Mouse (Mus musculus) common myeloid progenitor, adult 5-6 weeks (primary cell): ENCODE measurements around the gene Igf2bp1. TPM values are rescaled to one million over a fixed set of nuclear protein-coding genes. Genes with fewer than 3 reads are reported as not detected.
"Not testable (repeated sequence)": the region's sequence is repeated elsewhere in the genome, so short reads cannot be mapped to it uniquely, and the experiment has no call there.

ENCODE experiments used
- ATAC-seq: replicated peaks from 2 replicates; pipeline ENCODE4 v1.8.0; 2016; ENCODE audit warnings: low read depth, mild to moderate bottlenecking, moderate TSS enrichment, inconsistent platforms; ENCODE audit not compliant: poor library complexity, severe bottlenecking
- total RNA-seq: library from RNA; stranded (forward); fragments of 200-1000, 187-1606 nt; gene quantifications from 2 replicates; pipeline ENCODE4 v1.2.3, GENCODE M21; 2017

The Igf2bp1 gene
- total RNA-seq, 1 experiment from 2014 or later: not detected

GRCm38 (mm10) chr11:95975694-95976093 lies 30.0 kb downstream of the Igf2bp1 start:
- no peak for ATAC-seq

GRCm38 (mm10) chr11:95973187-95973586 lies 32.6 kb downstream of the Igf2bp1 start:
- no peak for ATAC-seq

GRCm38 (mm10) chr11:95963304-95963703 lies 42.4 kb downstream of the Igf2bp1 start:
- no peak for ATAC-seq

GRCm38 (mm10) chr11:95959152-95959551 lies 46.6 kb downstream of the Igf2bp1 start:
- no peak for ATAC-seq

- no peak for ATAC-seq
Measured at GRCm38 (mm10) chr11:95958251-95958650, 47.5 kb downstream of the Igf2bp1 start.

- no peak for ATAC-seq
Measured at GRCm38 (mm10) chr11:95957407-95957806, 48.3 kb downstream of the Igf2bp1 start.

GRCm38 (mm10) chr11:95953313-95953712 lies 52.4 kb downstream of the Igf2bp1 start:
- ATAC-seq: no peak

- ATAC-seq: no peak
Measured at GRCm38 (mm10) chr11:95945838-95946472, 59.8 kb downstream of the Igf2bp1 start.

GRCm38 (mm10) chr11:95939828-95940507 lies 65.8 kb downstream of the Igf2bp1 start:
- no peak for ATAC-seq

- ATAC-seq: no peak
Measured at GRCm38 (mm10) chr11:95936409-95936808, 69.3 kb downstream of the Igf2bp1 start.

- not testable (repeated sequence) for ATAC-seq
Measured at GRCm38 (mm10) chr11:95932168-95932567, 73.6 kb downstream of the Igf2bp1 start.

- no peak for ATAC-seq
Measured at GRCm38 (mm10) chr11:95926398-95926797, 79.3 kb downstream of the Igf2bp1 start.

- ATAC-seq: no peak
Measured at GRCm38 (mm10) chr11:95925976-95926375, 79.8 kb downstream of the Igf2bp1 start.

GRCm38 (mm10) chr11:95924215-95924614 lies 81.5 kb downstream of the Igf2bp1 start:
- ATAC-seq: no peak

GRCm38 (mm10) chr11:95923477-95923876 lies 82.3 kb downstream of the Igf2bp1 start:
- not testable (repeated sequence) for ATAC-seq

- ATAC-seq: no peak
Measured at GRCm38 (mm10) chr11:95921991-95922621, 83.6 kb downstream of the Igf2bp1 start.

GRCm38 (mm10) chr11:95916426-95916825 lies 89.3 kb downstream of the Igf2bp1 start:
- ATAC-seq: 0 out of 2 replicates have a peak, but pooled peaks have one; percentile 26

- no peak; the same call in 1 of the 2 replicates for ATAC-seq
Measured at GRCm38 (mm10) chr11:95915006-95915710, 90.6 kb downstream of the Igf2bp1 start.

GRCm38 (mm10) chr11:95914571-95914991 lies 91.2 kb downstream of the Igf2bp1 start, which contains the start of gene B4galnt2:
TSS of gene B4galnt2 (minus strand) at chr11:95914891.
- ATAC-seq: peak; percentile 26; the same call in 1 of the 2 replicates

- ATAC-seq: no peak
Measured at GRCm38 (mm10) chr11:95913959-95914566, 91.7 kb downstream of the Igf2bp1 start.
